In genomic region chr9:70010781-70011473, GRCm38 (mm10) we compare ENCODE assay signal across 20 mouse cellular contexts. TPM values are rescaled to one million over a fixed set of nuclear protein-coding genes. Genes with fewer than 3 reads are reported as not detected.
A peak's percentile ranks its signal among the peaks of the same experiment; 100 is the strongest.
DNase-seq lines count a peak whose midpoint lies in the region; ATAC-seq and TF ChIP-seq lines count a peak whose summit lies in the region.
"Had no signal": no experiment of that assay in that cellular context is flagged by ENCODE, and none has a peak within 500 bp of the region (broad histone marks: within the 10 kb centered on the region; RNA-seq: fewer than 3 reads in every experiment).

No protein-coding gene starts in this region.

- no peak for TF ChIP-seq CTCF in liver, postnatal 0 days (IDR thresholded peaks at IDR 0.05; ENCODE audit: low read depth)

- no peak overlapping the region for H3K4me3 ChIP-seq in midbrain, embryonic 11.5 days (ENCODE audit: low read depth, low read length)
- no peak overlapping the region for H3K4me3 ChIP-seq in midbrain, embryonic 13.5 days (replicated peaks)
- H3K4me3 ChIP-seq in liver, embryonic 13.5 days (replicated peaks), result no peak overlapping the region
- H3K4me3 ChIP-seq in liver, postnatal 0 days (ENCODE audit: low read depth, low read length), result no peak overlapping the region
- H3K4me3 ChIP-seq: forebrain, embryonic 15.5 days; heart, adult 2 months; heart, embryonic 15.5 days had no signal

- H3K9me3 ChIP-seq in midbrain, embryonic 11.5 days (ENCODE audit: control insufficient read depth, low read length), result no peaks in the 10 kb centered on the region
- no peaks in the 10 kb centered on the region for H3K9me3 ChIP-seq in midbrain, embryonic 13.5 days
- H3K9me3 ChIP-seq in liver, embryonic 13.5 days (replicated peaks), result no peaks in the 10 kb centered on the region
- H3K9me3 ChIP-seq in liver, postnatal 0 days (ENCODE audit: low read length), result no peaks in the 10 kb centered on the region
- H3K9me3 ChIP-seq: embryonic facial prominence, embryonic 15.5 days; forebrain, embryonic 15.5 days; heart, embryonic 15.5 days; hindbrain, embryonic 10.5 days had no signal

- peaks cover 9% of the 10 kb centered on the region; the same call in 1 of the 2 replicates for H3K36me3 ChIP-seq in midbrain, embryonic 11.5 days (ENCODE audit: control insufficient read depth, insufficient read depth, low read length)
- peaks cover 32% of the 10 kb centered on the region for H3K36me3 ChIP-seq in midbrain, embryonic 13.5 days
- peaks cover 34% of the 10 kb centered on the region for H3K36me3 ChIP-seq in liver, embryonic 13.5 days
- peaks cover 15% of the 10 kb centered on the region for H3K36me3 ChIP-seq in liver, postnatal 0 days (replicated peaks; ENCODE audit: insufficient read depth, low read length)

- peaks cover 7% of the 10 kb centered on the region for H3K4me1 ChIP-seq in midbrain, embryonic 11.5 days (ENCODE audit: control insufficient read depth, insufficient read depth, low read length)
- H3K4me1 ChIP-seq in midbrain, embryonic 13.5 days (replicated peaks), result peaks cover 22% of the 10 kb centered on the region
- H3K4me1 ChIP-seq in liver, embryonic 13.5 days (replicated peaks), result peaks cover 54% of the 10 kb centered on the region
- peaks cover 29% of the 10 kb centered on the region for H3K4me1 ChIP-seq in liver, postnatal 0 days (ENCODE audit: insufficient read depth)

- H3K4me2 ChIP-seq in midbrain, embryonic 11.5 days, result no peak overlapping the region
- H3K4me2 ChIP-seq in midbrain, embryonic 13.5 days (replicated peaks), result no peak overlapping the region
- peak overlapping the region; percentile 13; the same call in 1 of the 2 replicates for H3K4me2 ChIP-seq in liver, embryonic 13.5 days
- no peak overlapping the region for H3K4me2 ChIP-seq in liver, postnatal 0 days (ENCODE audit: low read depth, low read length)
- H3K4me2 ChIP-seq: forebrain, embryonic 15.5 days; heart, embryonic 15.5 days had no signal

- DNase-seq in midbrain, embryonic 11.5 days (ENCODE audit: low spot score, missing footprints), result peak; percentile 82
- DNase-seq in liver, embryonic 13.5 days, result no peak
- no peak for DNase-seq in liver, postnatal 0 days
- no peak for DNase-seq in T-cell, adult 2 months (ENCODE audit: low spot score)
- no peak for DNase-seq in kidney, postnatal 36 days
- DNase-seq: adrenal gland, adult 8-10 months; adrenal gland, postnatal 36 days; cerebellum, adult 2 months; cerebellum, postnatal 10 days; heart, adult 2 months had no signal

- peak; percentile 69 for TF ChIP-seq EP300 in liver, postnatal 0 days (IDR thresholded peaks at IDR 0.05; ENCODE audit: low read depth)

- H3K9ac ChIP-seq in midbrain, embryonic 11.5 days (ENCODE audit: low read length), result no peak overlapping the region
- H3K9ac ChIP-seq in midbrain, embryonic 13.5 days (replicated peaks), result no peak overlapping the region
- no peak overlapping the region for H3K9ac ChIP-seq in liver, embryonic 13.5 days
- H3K9ac ChIP-seq in liver, postnatal 0 days (replicated peaks), result no peak overlapping the region
- H3K9ac ChIP-seq: embryonic facial prominence, embryonic 15.5 days; forebrain, embryonic 15.5 days; heart, embryonic 15.5 days; hindbrain, embryonic 14.5 days had no signal

- no peak for ATAC-seq in midbrain, embryonic 11.5 days (ENCODE audit: low FRiP score)
- no peak for ATAC-seq in midbrain, embryonic 13.5 days
- no peak for ATAC-seq in liver, embryonic 13.5 days (ENCODE audit: low read depth)
- peak; percentile 74 for ATAC-seq in liver, postnatal 0 days

- no peaks in the 10 kb centered on the region for H3K27me3 ChIP-seq in midbrain, embryonic 11.5 days (ENCODE audit: control insufficient read depth, insufficient read depth, low read length)
- H3K27me3 ChIP-seq in midbrain, embryonic 13.5 days, result no peaks in the 10 kb centered on the region
- H3K27me3 ChIP-seq in liver, embryonic 13.5 days, result no peaks in the 10 kb centered on the region
- no peaks in the 10 kb centered on the region for H3K27me3 ChIP-seq in liver, postnatal 0 days (ENCODE audit: insufficient read depth, low read length)
- H3K27me3 ChIP-seq: embryonic facial prominence, embryonic 15.5 days; forebrain, embryonic 15.5 days; heart, embryonic 15.5 days had no signal

- WGBS in midbrain, embryonic 11.5 days, result 95% methylated on average over 5 of the region's 5 CpGs
- 96% methylated on average over 5 of the region's 5 CpGs for WGBS in midbrain, embryonic 13.5 days
- 82% methylated on average over 5 of the region's 5 CpGs for WGBS in liver, embryonic 13.5 days (ENCODE audit: insufficient replicate concordance)
- 77% methylated on average over 5 of the region's 5 CpGs for WGBS in liver, postnatal 0 days (ENCODE audit: insufficient replicate concordance)

- no peak overlapping the region for H3K27ac ChIP-seq in midbrain, embryonic 11.5 days (ENCODE audit: low read depth, low read length)
- no peak overlapping the region for H3K27ac ChIP-seq in midbrain, embryonic 13.5 days
- H3K27ac ChIP-seq in liver, embryonic 13.5 days, result peak overlapping the region; percentile 59
- H3K27ac ChIP-seq in liver, postnatal 0 days (ENCODE audit: low read depth), result peak overlapping the region; percentile 99
- H3K27ac ChIP-seq: embryonic facial prominence, embryonic 15.5 days; forebrain, embryonic 15.5 days; heart, embryonic 15.5 days; hindbrain, embryonic 10.5 days; hindbrain, embryonic 14.5 days had no signal

RNA-seq across cellular contexts. Expression of gene Gtf2a2, which starts 1.4 kb away (rescaled TPM):
- 221 TPM in 2 replicates for polyA plus RNA-seq in midbrain, embryonic 11.5 days (2014; fragmentation: Nextera tagmentation; extraction: Ambion mirVana)
- 201 and 205 TPM in 2 replicates for polyA plus RNA-seq in midbrain, embryonic 13.5 days (2015; fragmentation: Nextera tagmentation; extraction: Ambion mirVana)
- 159 and 169 TPM in 2 replicates for polyA plus RNA-seq in liver, embryonic 13.5 days (2015; fragmentation: Nextera tagmentation; extraction: Ambion mirVana)
- 149 and 154 TPM in 2 replicates for polyA plus RNA-seq in liver, postnatal 0 days (2015; fragmentation: Nextera tagmentation; extraction: Ambion mirVana)

RNA-seq across cellular contexts. Expression of gene Bnip2, which starts 21.7 kb away (rescaled TPM):
- polyA plus RNA-seq in midbrain, embryonic 11.5 days (2014; fragmentation: Nextera tagmentation; extraction: Ambion mirVana), result 131 and 136 TPM in 2 replicates
- polyA plus RNA-seq in midbrain, embryonic 13.5 days (2015; fragmentation: Nextera tagmentation; extraction: Ambion mirVana), result 97.5 and 101 TPM in 2 replicates
- 51.4 and 55.3 TPM in 2 replicates for polyA plus RNA-seq in liver, embryonic 13.5 days (2015; fragmentation: Nextera tagmentation; extraction: Ambion mirVana)
- 38.4 and 42.5 TPM in 2 replicates for polyA plus RNA-seq in liver, postnatal 0 days (2015; fragmentation: Nextera tagmentation; extraction: Ambion mirVana)

RNA-seq across cellular contexts. Expression of gene Gcnt3, which starts 27.0 kb away (rescaled TPM):
- polyA plus RNA-seq in midbrain, embryonic 11.5 days (2014; fragmentation: Nextera tagmentation; extraction: Ambion mirVana), result not detected in 2 replicates
- not detected in 2 replicates for polyA plus RNA-seq in midbrain, embryonic 13.5 days (2015; fragmentation: Nextera tagmentation; extraction: Ambion mirVana)
- 0.09 TPM in 1 of 2 replicates, not detected in the other for polyA plus RNA-seq in liver, embryonic 13.5 days (2015; fragmentation: Nextera tagmentation; extraction: Ambion mirVana)
- polyA plus RNA-seq in liver, postnatal 0 days (2015; fragmentation: Nextera tagmentation; extraction: Ambion mirVana), result not detected in 2 replicates
- polyA plus RNA-seq: cerebellum, adult 2 months; embryonic facial prominence, embryonic 11.5 days; erythroblast, embryonic 14.5 days; forebrain, embryonic 11.5 days; forebrain, embryonic 15.5 days; heart, adult 2 months; heart, embryonic 11.5 days; heart, embryonic 15.5 days; hindbrain, embryonic 10.5 days; hindbrain, embryonic 14.5 days had no signal

Comparison
In these comparisons a context has a peak if more than half of its experiments do, and no peak if none do; other contexts are left out.
1. H3K27ac ChIP-seq: peak in liver, embryonic 13.5 days (single experiment) and liver, postnatal 0 days (single experiment); none in midbrain, embryonic 11.5 days (single experiment) and midbrain, embryonic 13.5 days (single experiment).